Mouse (Mus musculus) hindbrain, postnatal 0 days (tissue): Measurements from ENCODE around the gene Mylk2. TPM values are rescaled to one million over a fixed set of nuclear protein-coding genes. Genes with fewer than 3 reads are reported as not detected.
A peak's percentile ranks its signal among the peaks of the same experiment; 100 is the strongest.

Source experiments
- ATAC-seq: fragments of 200-750 bp; cut with Nextera tagmentation; 2 replicates; pipeline ENCODE4 v1.8.0; 2017; ENCODE audit warnings: mild to moderate bottlenecking, moderate TSS enrichment, moderate library complexity
- DNase-seq: peaks from one replicate; pipeline ENCODE4 v3.0.0-alpha.2; 2015; ENCODE audit warnings: low spot score
- H3K27ac ChIP-seq: fragments of 300-500 bp; sonication (generic); 2 replicates; pipeline ENCODE4 v1.5.1; 2014; ENCODE audit warnings: mild to moderate bottlenecking
- H3K27me3 ChIP-seq: fragments of 300-500 bp; sonication (generic); 2 replicates; pipeline ENCODE4 v1.6.1; 2014; ENCODE audit warnings: low read length, mixed read lengths; ENCODE audit not compliant: insufficient read depth
- H3K36me3 ChIP-seq: fragments of 300-500 bp; sonication (generic); 2 replicates; pipeline ENCODE4 v1.6.1; 2014; ENCODE audit warnings: low read length, mixed read lengths; ENCODE audit not compliant: insufficient read depth
- H3K4me1 ChIP-seq: fragments of 300-500 bp; sonication (generic); 2 replicates; pipeline ENCODE4 v1.6.1; 2014; ENCODE audit warnings: antibody characterized with exemption, low read length, mixed read lengths; ENCODE audit not compliant: insufficient read depth
- H3K4me2 ChIP-seq: fragments of 300-500 bp; sonication (generic); 2 replicates; pipeline ENCODE4 v1.6.1; 2014; ENCODE audit warnings: low read depth, mild to moderate bottlenecking, low read length, moderate library complexity, mixed read lengths
- H3K4me3 ChIP-seq: fragments of 300-500 bp; sonication (generic); 2 replicates; pipeline ENCODE4 v1.5.1; 2014; ENCODE audit warnings: low read length
- H3K9ac ChIP-seq: fragments of 300-500 bp; sonication (generic); replicated peaks from 2 replicates; pipeline ENCODE4 v1.6.1; 2014; ENCODE audit warnings: mild to moderate bottlenecking, low read length, moderate library complexity, mixed read lengths
- H3K9me3 ChIP-seq: fragments of 300-500 bp; sonication (generic); 2 replicates; pipeline ENCODE4 v1.6.1; 2016; ENCODE audit warnings: low read length, mixed read lengths
- CTCF ChIP-seq: IDR thresholded peaks from 2 replicates; pipeline ENCODE4 v1.5.1; 2016; ENCODE audit warnings: antibody characterized with exemption, control low read depth, low read depth
- WGBS: fragments of 180-500 bp; shearing (Covaris S2); extraction: QIAGEN DNeasy Blood & Tissue Kit; methylation state at CpG from one replicate; pipeline ENCODE4 v1.1.7; 2014; 5-methylcytosine and 5-hydroxymethylcytosine counted together
- polyA plus RNA-seq: library from polyadenylated mRNA; unstranded; fragments of >200 nt; fragmentation: Nextera tagmentation; extraction: Ambion mirVana; gene quantifications from 2 replicates; pipeline ENCODE4 v1.2.1, GENCODE M21; 2015
- total RNA-seq: library from RNA; depleted of rRNA; stranded (reverse); fragments of >200 nt; gene quantifications from 2 replicates; pipeline ENCODE4 v1.2.3, GENCODE M21; 2014

The Mylk2 gene
- total and polyA plus RNA-seq, 2 experiments from 2014 or later = 0.20 to 0.58 TPM

DNA sequence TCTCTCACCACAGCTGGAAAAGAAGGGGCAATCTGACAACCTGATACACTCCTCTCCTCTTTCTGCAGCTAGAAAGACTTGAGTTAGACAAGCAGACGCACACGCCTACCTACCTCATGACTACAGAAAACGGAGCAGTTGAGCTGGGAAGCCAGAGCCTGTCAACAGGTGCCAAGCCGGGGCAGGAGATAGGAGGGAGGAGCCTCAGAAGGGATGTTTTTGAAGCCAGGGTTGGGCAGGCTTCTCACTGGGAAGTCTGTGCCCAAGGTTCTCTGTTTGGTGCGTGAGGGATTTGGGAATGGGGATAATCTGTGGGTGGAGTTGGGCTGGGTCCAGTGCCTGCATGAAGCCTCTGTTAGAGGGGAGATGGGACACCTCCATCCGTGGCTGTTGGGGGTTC is 280 bp downstream of the Mylk2 start:
- no peak overlapping the region for H3K4me2 ChIP-seq
- DNase-seq = no peak
- H3K36me3 ChIP-seq = no peaks in the 10 kb centered on the region
- H3K9ac ChIP-seq = no peak overlapping the region
- no peak overlapping the region for H3K27ac ChIP-seq
- no peak overlapping the region for H3K4me3 ChIP-seq
- ATAC-seq = no peak
- H3K4me1 ChIP-seq = peaks cover 2% of the 10 kb centered on the region; the same call in 1 of the 2 replicates
- no peaks in the 10 kb centered on the region for H3K9me3 ChIP-seq
- WGBS = 29% methylated on average over 6 of the region's 6 CpGs
- peaks cover 8% of the 10 kb centered on the region; the same call in 1 of the 2 replicates for H3K27me3 ChIP-seq
- TF ChIP-seq CTCF = no peak

DNA sequence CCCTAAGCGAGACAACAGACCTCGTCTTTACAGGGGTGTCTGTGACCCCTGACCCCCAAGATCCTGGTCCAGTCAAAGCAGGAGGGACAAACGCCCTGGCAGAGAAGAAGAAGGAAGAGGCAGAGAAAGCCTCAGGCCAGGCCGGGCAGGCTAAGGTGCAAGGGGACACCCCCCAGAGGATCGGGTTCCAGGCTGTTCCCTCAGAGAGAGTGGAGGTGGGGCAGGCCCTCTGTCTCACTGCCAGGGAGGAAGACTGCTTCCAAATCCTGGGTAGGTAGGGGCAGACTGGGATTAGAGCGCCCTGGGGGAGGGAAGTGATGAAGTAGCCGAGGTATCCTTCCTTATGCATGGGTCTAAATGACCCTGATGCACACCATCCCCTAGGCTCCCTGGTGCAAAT is 2.3 kb downstream of the Mylk2 start:
- ATAC-seq (no peak), DNase-seq (no peak)
- Histone ChIP-seq H3K4me3 (no peak overlapping the region), H3K9ac (no peak overlapping the region), H3K4me1 (no peaks in the 10 kb centered on the region), H3K9me3 (no peaks in the 10 kb centered on the region), H3K27ac (no peak overlapping the region), H3K4me2 (no peak overlapping the region), H3K27me3 (peaks cover 8% of the 10 kb centered on the region; the same call in 1 of the 2 replicates), H3K36me3 (no peaks in the 10 kb centered on the region)
- WGBS = 49% methylated on average over 7 of the region's 7 CpGs
- no peak for TF ChIP-seq CTCF

DNA sequence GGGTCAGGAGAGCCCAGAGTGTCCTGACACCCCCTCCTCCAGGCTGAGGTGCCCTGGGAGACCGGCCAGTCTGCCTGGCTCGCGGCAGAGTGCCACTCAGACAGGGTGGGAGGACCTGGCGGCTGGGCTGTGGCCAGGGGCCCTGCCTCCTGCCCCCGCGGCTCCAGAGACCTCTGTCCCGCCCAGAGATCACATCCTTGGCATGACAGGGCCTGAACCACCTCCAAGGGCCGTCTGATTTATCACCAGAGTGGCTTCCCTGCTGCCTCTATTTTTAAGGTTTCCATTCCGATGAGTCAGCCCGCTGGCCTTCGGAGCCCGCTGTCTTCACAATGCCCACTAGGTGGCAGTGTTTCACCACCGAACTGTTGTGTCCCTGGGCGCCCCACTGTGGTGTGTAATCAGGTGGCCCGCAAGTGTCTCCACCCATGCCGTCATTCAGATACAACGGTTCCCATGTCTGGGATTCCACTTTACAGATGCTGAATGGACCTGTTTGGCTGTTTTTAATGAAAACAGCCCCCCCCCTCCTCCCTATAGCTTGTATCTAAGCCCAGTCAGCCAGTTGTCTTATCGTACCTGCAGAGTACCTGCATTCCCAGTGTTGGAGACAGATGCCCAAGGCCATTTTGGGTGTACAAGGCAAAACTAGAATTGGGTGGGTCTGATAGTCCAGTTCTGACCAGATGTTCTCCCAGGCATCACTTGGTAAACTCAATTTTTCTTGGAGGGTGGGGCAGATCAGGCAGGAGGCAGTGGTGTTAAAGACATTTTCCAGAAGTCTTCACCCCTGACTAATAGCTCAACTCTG is 3.4 kb downstream of the Mylk2 start:
- peak overlapping the region; percentile 21; the same call in 1 of the 2 replicates for H3K9ac ChIP-seq
- H3K27me3 ChIP-seq = peaks cover 8% of the 10 kb centered on the region; the same call in 1 of the 2 replicates
- no peaks in the 10 kb centered on the region for H3K9me3 ChIP-seq
- H3K4me2 ChIP-seq = peak overlapping the region; percentile 54
- H3K4me3 ChIP-seq = peak overlapping the region; percentile 24
- H3K27ac ChIP-seq = no peak overlapping the region
- peak; percentile 95 for DNase-seq
- H3K4me1 ChIP-seq = no peaks in the 10 kb centered on the region
- peak; percentile 98 for TF ChIP-seq CTCF
- H3K36me3 ChIP-seq = no peaks in the 10 kb centered on the region
- 5% methylated on average over 18 of the region's 18 CpGs for WGBS
- ATAC-seq = peak; percentile 81

DNA sequence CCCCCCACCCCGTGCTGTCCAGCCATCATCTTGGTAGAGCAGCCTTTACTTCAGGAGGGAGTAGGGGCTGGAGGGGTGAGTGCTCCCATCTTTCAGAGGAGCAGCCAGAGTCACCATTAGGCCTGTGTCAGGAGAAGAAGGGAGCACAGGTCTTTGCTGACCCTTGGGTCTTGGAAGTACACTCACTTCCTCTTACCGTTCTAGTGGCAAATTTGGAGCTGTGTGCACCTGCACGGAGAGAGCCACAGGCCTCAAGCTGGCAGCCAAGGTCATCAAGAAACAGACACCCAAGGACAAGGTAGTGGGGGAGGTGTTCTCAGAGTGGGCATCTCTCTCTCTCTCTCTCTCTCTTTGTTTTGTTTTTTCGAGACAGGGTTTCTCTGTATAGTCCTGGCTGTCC is 4.3 kb downstream of the Mylk2 start:
- ATAC-seq (no peak), DNase-seq (no peak)
- TF ChIP-seq CTCF = no peak
- no peak overlapping the region for H3K9ac ChIP-seq
- no peak overlapping the region for H3K27ac ChIP-seq
- H3K4me3 ChIP-seq = no peak overlapping the region
- H3K27me3 ChIP-seq = peaks cover 8% of the 10 kb centered on the region; the same call in 1 of the 2 replicates
- no peak overlapping the region for H3K4me2 ChIP-seq
- WGBS = 69% methylated on average over 4 of the region's 4 CpGs
- no peaks in the 10 kb centered on the region for H3K4me1 ChIP-seq
- no peaks in the 10 kb centered on the region for H3K9me3 ChIP-seq
- no peaks in the 10 kb centered on the region for H3K36me3 ChIP-seq

DNA sequence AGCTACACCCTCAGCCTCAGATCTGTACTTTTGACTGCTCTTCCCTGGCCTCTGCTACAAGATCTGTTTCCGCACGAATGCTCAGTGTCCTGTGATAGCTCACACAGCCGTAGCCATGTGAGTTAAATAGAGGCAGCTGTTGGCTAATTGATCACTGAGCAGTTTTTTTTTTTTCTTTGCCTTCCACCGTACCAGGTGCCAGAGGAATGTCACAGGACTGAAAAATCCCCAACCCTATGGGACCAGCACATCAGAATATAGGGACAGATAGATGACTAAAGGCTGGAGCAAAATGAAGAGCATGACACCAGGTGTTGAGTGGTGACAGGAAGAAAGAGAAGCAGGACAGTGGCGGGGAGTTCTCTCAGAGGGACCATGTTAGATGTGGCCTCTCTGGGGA is 5.0 kb downstream of the Mylk2 start:
- 60% methylated on average over 5 of the region's 5 CpGs for WGBS
- TF ChIP-seq CTCF = no peak
- no peaks in the 10 kb centered on the region for H3K9me3 ChIP-seq
- H3K36me3 ChIP-seq = no peaks in the 10 kb centered on the region
- H3K4me2 ChIP-seq = no peak overlapping the region
- DNase-seq = no peak
- ATAC-seq = no peak
- H3K9ac ChIP-seq = no peak overlapping the region
- no peak overlapping the region for H3K4me3 ChIP-seq
- H3K27ac ChIP-seq = no peak overlapping the region
- peaks cover 8% of the 10 kb centered on the region; the same call in 1 of the 2 replicates for H3K27me3 ChIP-seq
- H3K4me1 ChIP-seq = no peaks in the 10 kb centered on the region

DNA sequence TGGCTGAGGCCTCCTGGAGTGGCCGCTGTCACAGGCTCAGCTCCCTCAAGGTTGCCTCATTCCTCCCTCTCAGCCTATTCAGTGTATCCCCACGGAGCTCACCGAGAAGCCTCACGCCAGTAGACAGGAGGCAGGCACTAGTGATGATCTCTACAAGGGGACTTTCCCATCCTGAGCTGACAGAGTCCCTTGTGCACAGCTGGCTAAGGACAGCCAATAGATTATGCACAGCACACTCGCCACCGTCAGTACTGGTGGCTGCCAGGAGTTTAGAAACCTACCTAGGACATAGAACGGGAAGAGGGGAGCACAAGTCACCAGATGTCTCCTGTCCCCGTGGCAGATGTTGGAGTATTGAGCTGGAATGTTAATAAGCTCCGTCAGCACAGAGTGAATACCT is 6.5 kb downstream of the Mylk2 start:
- H3K36me3 ChIP-seq = no peaks in the 10 kb centered on the region
- H3K4me1 ChIP-seq = no peaks in the 10 kb centered on the region
- no peak overlapping the region for H3K27ac ChIP-seq
- no peak overlapping the region for H3K9ac ChIP-seq
- TF ChIP-seq CTCF = no peak
- DNase-seq (no peak), ATAC-seq (no peak)
- H3K4me2 ChIP-seq = no peak overlapping the region
- peaks cover 4% of the 10 kb centered on the region; the same call in 1 of the 2 replicates for H3K27me3 ChIP-seq
- 50% methylated on average over 9 of the region's 9 CpGs for WGBS
- H3K4me3 ChIP-seq = no peak overlapping the region
- no peaks in the 10 kb centered on the region for H3K9me3 ChIP-seq

DNA sequence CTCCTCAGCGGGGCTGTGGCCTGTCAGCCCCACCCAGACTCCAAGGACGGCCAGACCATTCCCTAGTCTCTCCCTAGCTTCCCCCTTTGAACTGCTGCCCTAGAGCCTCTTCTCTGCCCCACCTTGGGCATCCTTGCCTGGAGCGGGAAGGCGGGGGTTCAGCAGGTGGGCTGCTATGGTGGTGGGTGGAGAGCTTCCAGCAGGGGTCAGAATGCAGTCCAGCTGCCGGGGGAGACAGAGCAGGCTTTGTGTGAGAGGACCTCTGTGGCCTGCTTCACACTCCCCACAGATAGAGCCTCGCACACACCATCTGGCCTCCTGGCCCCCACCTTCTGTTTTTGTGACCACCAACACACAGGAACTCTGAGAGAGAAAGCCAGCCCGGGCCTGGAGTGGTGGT is 11.2 kb downstream of the Mylk2 start:
- Histone ChIP-seq H3K4me2 (no peak overlapping the region), H3K27me3 (no peaks in the 10 kb centered on the region), H3K4me1 (no peaks in the 10 kb centered on the region), H3K36me3 (no peaks in the 10 kb centered on the region), H3K9ac (no peak overlapping the region), H3K4me3 (no peak overlapping the region), H3K27ac (peak overlapping the region; percentile 27; the same call in 1 of the 2 replicates), H3K9me3 (no peaks in the 10 kb centered on the region)
- 37% methylated on average over 7 of the region's 7 CpGs for WGBS
- DNase-seq (no peak), ATAC-seq (peak; percentile 46)
- peak; percentile 32 for TF ChIP-seq CTCF
